Mouse (Mus musculus) G1E (cell line): ENCODE measurements around the gene Ntn5. TPM values are rescaled to one million over a fixed set of nuclear protein-coding genes. Genes with fewer than 3 reads are reported as not detected.

Source experiments
- ATAC-seq: 2 replicates; pipeline ENCODE4 v1.8.0; 2016; ENCODE audit warnings: mild to moderate bottlenecking; ENCODE audit not compliant: insufficient number of reproducible peaks, poor library complexity, low FRiP score, severe bottlenecking; ENCODE audit errors: extremely low read depth
- DNase-seq: peaks from one replicate; pipeline ENCODE4 v3.0.0; 2012; ENCODE audit warnings: low spot score
- H3K27me3 ChIP-seq: 2 replicates; pipeline ENCODE4 v1.6.1; 2012; ENCODE audit warnings: mild to moderate bottlenecking, low read length, inconsistent platforms; ENCODE audit not compliant: insufficient read depth
- H3K36me3 ChIP-seq: replicated peaks from 2 replicates; pipeline ENCODE3; 2012; ENCODE audit warnings: mild to moderate bottlenecking, inconsistent platforms
- H3K4me1 ChIP-seq: 2 replicates; pipeline ENCODE4 v1.6.1; 2012; ENCODE audit warnings: low read depth, low read length, inconsistent platforms, mixed read lengths; ENCODE audit not compliant: insufficient read depth
- H3K4me3 ChIP-seq: 2 replicates; pipeline ENCODE4 v1.5.1; 2012; ENCODE audit warnings: low read depth, mild to moderate bottlenecking, inconsistent platforms, low read length, moderate library complexity, mixed read lengths
- H3K9me3 ChIP-seq: replicated peaks from 2 replicates; pipeline ENCODE4 v1.6.1; 2012; ENCODE audit warnings: inconsistent platforms
- CTCF ChIP-seq: IDR thresholded peaks from 2 replicates; pipeline ENCODE4 v1.5.1; 2012; ENCODE audit warnings: low read depth, low read length, inconsistent platforms, mixed read lengths
- GATA1 ChIP-seq: IDR thresholded peaks from 2 replicates; pipeline ENCODE4 v1.6.1; 2012; ENCODE audit warnings: borderline replicate concordance, low read length, inconsistent platforms, mixed read lengths
- GATA2 ChIP-seq: IDR thresholded peaks from 2 replicates; pipeline ENCODE4 v1.6.1; 2012; ENCODE audit warnings: low read depth, low read length, inconsistent platforms, borderline replicate concordance
- POLR2AphosphoS5 ChIP-seq: IDR thresholded peaks from 2 replicates; pipeline ENCODE4 v1.6.1; 2012; ENCODE audit warnings: low read depth, low read length, inconsistent platforms; ENCODE audit not compliant: insufficient replicate concordance
- TAL1 ChIP-seq: conservative IDR thresholded peaks from 2 replicates; pipeline ENCODE4 v1.6.1; 2012; ENCODE audit warnings: low read depth, low read length, inconsistent platforms, mixed read lengths
- polyA plus RNA-seq: library from polyadenylated mRNA; stranded (reverse); fragments of >175 nt; gene quantifications from 2 replicates; pipeline ENCODE4 v1.2.3, GENCODE M21; 2012
- total RNA-seq, 2 experiments: library from RNA; stranded (forward) in 1 of 2; stranded (reverse) in 1 of 2; fragments of 200-1000 nt in 1 of 2; fragments of >200 nt in 1 of 2; fragmentation: Nextera tagmentation in 1 of 2; gene quantifications; 2 replicates each; pipeline ENCODE4 v1.2.3; 2014 to 2017

The Ntn5 gene
- total and polyA plus RNA-seq, 3 experiments: 0.21 TPM; not detected in 2

GRCm38 (mm10) chr7:45723781-45724180, 40.0 kb downstream of the Ntn5 start:
- TF ChIP-seq GATA1 (no peak), GATA2 (no peak), CTCF (no peak), POLR2AphosphoS5 (no peak), TAL1 (no peak)
- ATAC-seq: no peak
- Histone ChIP-seq H3K27me3 (no peaks in the 10 kb centered on the region), H3K4me1 (peaks cover 80% of the 10 kb centered on the region), H3K4me3 (no peak overlapping the region), H3K9me3 (no peaks in the 10 kb centered on the region), H3K36me3 (peaks cover 100% of the 10 kb centered on the region)
- DNase-seq: no peak

GRCm38 (mm10) chr7:45725151-45725550, 41.3 kb downstream of the Ntn5 start:
- no peaks in the 10 kb centered on the region for H3K27me3 ChIP-seq
- TF ChIP-seq CTCF (no peak), POLR2AphosphoS5 (0 out of 2 replicates have a peak, but pooled peaks have one; percentile 15)
- H3K9me3 ChIP-seq: no peaks in the 10 kb centered on the region
- H3K4me3 ChIP-seq: peak overlapping the region; percentile 3; the same call in 1 of the 2 replicates
- H3K4me1 ChIP-seq: peaks cover 78% of the 10 kb centered on the region
- no peak for ATAC-seq
- H3K36me3 ChIP-seq: peaks cover 100% of the 10 kb centered on the region
- no peak for DNase-seq

GRCm38 (mm10) chr7:45725713-45726112, 41.9 kb downstream of the Ntn5 start, which contains the start of gene Spaca4:
Spaca4 (minus strand) TSS chr7:45725813.
- H3K4me3 ChIP-seq: peak within 1 kb of the TSS; percentile 3; the same call in 1 of the 2 replicates
- no peak for ATAC-seq
- no peak for TF ChIP-seq GATA1
- no peak for TF ChIP-seq GATA2
- TF ChIP-seq POLR2AphosphoS5: no peak
- TF ChIP-seq CTCF: no peak
- TF ChIP-seq TAL1: no peak
- DNase-seq: no peak
- H3K36me3 ChIP-seq: peaks cover 100% of the 10 kb centered on the region
- H3K27me3 ChIP-seq: no peaks in the 10 kb centered on the region
- H3K4me1 ChIP-seq: peaks cover 78% of the 10 kb centered on the region
- no peaks in the 10 kb centered on the region for H3K9me3 ChIP-seq

GRCm38 (mm10) chr7:45726419-45726818, 42.6 kb downstream of the Ntn5 start:
- DNase-seq (no peak), ATAC-seq (no peak)
- TF ChIP-seq GATA2 (no peak), POLR2AphosphoS5 (no peak), GATA1 (no peak), CTCF (no peak), TAL1 (no peak)
- Histone ChIP-seq H3K4me1 (peaks cover 78% of the 10 kb centered on the region), H3K27me3 (no peaks in the 10 kb centered on the region), H3K4me3 (no peak overlapping the region), H3K36me3 (peaks cover 94% of the 10 kb centered on the region), H3K9me3 (no peaks in the 10 kb centered on the region)

- ATAC-seq: no peak
- TF ChIP-seq GATA1 (no peak), GATA2 (no peak), TAL1 (no peak), POLR2AphosphoS5 (no peak), CTCF (no peak)
- Histone ChIP-seq H3K9me3 (no peaks in the 10 kb centered on the region), H3K4me1 (peaks cover 69% of the 10 kb centered on the region), H3K27me3 (peaks cover 2% of the 10 kb centered on the region; the same call in 1 of the 2 replicates), H3K4me3 (no peak overlapping the region), H3K36me3 (peaks cover 82% of the 10 kb centered on the region)
- DNase-seq: no peak
Measured at GRCm38 (mm10) chr7:45727625-45728024, 43.8 kb downstream of the Ntn5 start.

- H3K36me3 ChIP-seq: peaks cover 49% of the 10 kb centered on the region
- H3K4me1 ChIP-seq: peaks cover 41% of the 10 kb centered on the region
- H3K4me3 ChIP-seq: no peak overlapping the region
- H3K27me3 ChIP-seq: peaks cover 14% of the 10 kb centered on the region
- TF ChIP-seq CTCF (peak; percentile 77; the same call in 1 of the 2 replicates), GATA2 (no peak)
- H3K9me3 ChIP-seq: no peaks in the 10 kb centered on the region
- DNase-seq (peak; percentile 72), ATAC-seq (no peak; the same call in 1 of the 2 replicates)
Measured at GRCm38 (mm10) chr7:45730727-45731431, 47.1 kb downstream of the Ntn5 start.
